Mouse (Mus musculus) neural tube, embryonic 10.5 days (tissue): ENCODE measurements around the gene Zfp365.
A peak's percentile ranks its signal among the peaks of the same experiment; 100 is the strongest.

Experiments used
- DNase-seq: peaks from one replicate; pipeline ENCODE4 v3.0.0-alpha.2; 2017; ENCODE audit warnings: low spot score; ENCODE audit errors: extremely low spot score

Gene Zfp365

DNA sequence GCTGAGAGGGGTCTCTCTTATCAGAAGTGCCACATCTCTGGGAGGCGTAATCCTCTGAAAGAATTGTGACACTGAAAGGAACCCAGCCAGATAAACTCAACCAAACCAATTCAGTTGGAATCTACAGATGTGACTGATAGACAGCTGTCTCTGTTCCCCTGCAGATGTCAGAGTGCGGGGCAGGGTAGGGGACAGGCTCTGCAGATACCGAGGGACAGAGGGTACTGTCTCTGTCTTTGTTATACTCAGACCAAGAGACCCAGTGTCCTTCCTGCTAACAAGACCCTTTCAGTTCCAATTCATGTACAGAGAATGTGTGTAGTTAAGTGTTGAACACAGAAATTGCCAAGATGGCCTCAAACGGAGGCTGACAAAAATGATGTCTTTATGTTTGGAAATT is 6.4 kb downstream of the Zfp365 start:
- no peak for DNase-seq

DNA sequence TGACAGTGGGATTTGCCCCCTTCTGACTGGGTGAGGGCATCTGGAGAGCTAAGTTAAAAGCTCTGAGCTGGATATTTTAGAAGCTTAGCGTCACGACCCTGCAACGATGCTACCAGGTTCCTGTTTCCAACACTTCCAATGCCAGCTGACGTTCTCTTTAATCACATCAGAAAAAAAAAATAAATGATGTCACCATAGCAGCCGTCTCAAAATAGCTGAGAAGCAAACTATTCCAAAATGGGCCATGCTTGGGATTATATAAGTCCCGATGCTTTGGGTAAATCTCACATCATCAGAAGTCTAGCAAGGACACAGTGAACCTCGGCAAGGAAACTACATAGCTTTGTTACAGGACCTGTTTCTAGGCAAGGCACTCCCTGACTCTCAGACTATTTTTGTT is 9.1 kb downstream of the Zfp365 start:
- no peak for DNase-seq

DNA sequence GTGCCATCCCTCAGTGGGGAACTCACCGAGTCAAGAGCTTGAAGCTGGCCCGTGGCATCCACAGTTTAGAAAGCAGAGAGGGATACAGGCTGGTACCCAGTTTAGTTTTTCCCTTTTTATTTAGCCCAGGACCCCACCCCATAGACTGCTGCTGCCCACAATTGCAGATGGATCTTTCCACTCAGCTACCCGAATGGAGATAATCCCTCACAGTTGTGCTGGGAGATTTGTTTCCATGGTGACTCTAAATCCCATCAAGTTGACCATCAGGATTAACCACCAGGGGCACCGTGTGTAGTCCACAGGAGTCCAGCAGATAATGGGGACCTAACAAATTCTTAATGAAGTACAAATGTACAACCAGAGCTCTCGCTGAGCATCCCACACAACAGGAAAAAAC is 11.3 kb downstream of the Zfp365 start:
- DNase-seq = no peak

DNA sequence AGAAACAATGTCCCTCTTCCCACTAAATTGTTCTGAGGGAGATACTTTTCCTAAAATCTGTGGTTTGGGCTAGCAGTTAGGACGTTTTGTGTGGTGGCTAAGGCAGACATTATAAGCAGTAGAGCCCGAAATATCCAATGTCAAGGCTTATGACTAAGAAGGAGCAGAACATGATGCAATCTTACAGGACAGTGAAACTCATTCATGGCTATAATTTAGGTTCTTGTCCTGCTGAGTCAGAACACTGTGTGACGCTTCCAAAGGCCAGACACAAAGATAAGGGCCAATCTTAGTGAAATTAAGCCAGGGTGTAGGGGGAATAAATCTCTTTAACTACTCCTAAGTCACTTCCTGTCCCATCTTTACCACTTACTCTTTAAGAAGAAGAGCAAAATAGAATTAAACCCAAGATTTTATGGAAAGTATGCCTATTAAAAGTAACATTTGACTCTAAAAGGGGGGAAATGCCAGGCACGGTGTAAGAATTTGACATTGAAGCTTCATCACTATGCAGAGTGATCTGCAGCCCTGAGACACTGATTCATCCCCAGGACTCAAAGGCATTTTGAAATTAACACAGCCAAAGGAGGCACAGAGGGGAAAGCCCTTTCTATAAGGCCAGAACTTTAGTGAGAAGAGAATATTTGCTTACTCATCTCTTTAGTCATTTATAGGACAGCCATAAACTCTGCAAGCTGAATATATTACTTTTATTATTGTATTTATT is 13.3 kb downstream of the Zfp365 start:
- DNase-seq = no peak

DNA sequence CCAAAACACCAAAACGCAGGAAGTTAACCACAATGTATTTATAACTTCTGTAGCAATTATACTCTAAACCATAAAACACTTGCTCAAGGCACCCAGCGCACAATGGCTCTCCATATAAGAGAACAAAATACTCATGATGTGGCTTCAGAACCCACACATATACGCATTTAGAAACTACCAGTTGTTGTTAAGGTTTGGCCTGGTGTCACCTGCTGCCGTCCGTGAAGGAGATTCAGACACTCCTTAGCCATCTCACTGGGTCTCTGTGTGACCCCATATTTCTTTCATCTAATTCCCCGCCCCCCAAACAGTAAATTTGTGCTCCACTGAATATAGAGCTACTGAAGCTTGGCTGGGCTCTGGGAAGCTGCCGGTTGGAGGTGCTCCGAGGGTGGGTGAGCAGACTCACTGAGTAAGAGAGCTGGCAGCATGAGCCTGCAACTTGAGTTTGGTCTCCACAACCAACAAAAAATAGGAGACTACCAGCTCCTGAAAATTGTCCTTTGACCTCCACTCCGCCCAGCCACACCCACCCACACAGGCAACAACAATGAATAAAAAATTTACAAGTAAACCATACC is 14.0 kb downstream of the Zfp365 start:
- no peak for DNase-seq

DNA sequence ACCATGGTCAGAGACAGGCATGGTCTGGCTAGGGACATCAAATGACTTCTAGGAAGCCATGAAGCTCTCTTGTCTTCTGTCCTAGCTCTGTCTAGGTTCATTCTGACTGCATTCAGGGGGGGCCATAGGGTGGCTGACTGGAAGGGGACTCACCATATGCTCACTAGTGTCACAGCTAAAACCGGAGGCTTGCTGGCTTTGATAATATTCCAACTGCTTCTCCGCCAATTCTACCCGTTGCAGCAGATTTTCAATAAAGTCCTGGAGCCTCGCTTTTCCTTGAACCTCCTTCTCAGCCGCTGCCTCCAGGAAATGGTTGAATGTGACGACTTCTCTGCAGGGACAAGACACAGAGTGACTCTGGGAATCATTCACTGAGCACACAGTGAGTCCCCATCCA is 15.2 kb downstream of the Zfp365 start:
- no peak for DNase-seq

DNA sequence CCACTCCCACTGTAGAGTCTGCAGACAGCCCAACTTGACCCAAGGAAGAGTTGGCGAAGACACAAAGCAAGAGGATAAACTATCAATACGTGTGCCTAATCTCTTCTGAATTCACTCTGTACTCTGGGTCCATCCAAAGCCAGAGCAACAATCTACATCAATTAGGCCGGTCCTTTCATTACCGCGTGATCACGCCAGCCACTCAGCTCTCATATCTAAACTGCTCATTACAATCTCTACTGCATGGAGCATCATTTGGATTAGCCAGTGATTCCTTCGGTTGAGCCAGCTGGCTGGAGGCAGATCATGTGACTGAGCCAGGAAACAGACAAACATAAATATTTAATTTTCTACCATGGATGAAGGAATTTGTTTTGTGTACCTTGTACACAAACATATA is 17.8 kb downstream of the Zfp365 start:
- DNase-seq = no peak

DNA sequence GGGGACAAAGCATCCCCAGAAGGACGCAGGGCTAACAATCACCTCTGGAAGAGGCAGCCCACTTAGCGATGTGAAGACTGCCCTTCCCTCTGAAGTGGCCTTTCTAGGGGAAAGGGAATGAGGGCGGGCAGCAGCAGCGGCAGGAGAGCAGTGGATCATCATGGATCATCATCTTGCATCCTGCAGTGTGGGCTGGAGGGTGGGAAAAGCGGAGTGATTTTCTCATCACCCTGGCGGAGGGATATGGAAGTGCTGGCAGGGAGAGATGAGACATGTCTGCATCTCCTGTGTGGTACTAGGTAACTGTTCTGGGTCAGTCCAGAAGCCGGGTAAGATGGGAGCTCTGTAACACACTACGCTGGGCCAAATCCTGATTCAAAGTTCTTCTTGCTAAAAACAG is 18.4 kb downstream of the Zfp365 start:
- no peak for DNase-seq

DNA sequence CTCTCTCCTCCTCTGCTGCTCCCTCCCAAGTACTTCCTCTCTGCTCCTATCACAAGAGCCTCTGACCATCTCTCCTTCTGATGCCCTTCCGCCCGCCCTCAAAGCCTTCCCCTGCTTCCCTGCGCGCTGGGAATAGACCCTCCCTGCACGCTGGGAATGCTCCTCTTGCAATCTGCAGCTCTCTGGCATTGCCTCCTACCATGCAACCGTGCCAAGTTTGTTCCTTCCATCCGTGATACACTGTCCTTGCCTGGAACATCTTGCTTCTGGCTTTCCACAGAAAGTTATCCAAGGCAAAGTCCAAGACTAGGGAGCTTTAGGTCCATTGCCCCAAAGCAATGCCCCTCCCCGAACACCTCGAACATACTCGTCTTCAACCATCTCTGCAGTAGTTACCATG is 19.2 kb downstream of the Zfp365 start:
- DNase-seq = no peak

DNA sequence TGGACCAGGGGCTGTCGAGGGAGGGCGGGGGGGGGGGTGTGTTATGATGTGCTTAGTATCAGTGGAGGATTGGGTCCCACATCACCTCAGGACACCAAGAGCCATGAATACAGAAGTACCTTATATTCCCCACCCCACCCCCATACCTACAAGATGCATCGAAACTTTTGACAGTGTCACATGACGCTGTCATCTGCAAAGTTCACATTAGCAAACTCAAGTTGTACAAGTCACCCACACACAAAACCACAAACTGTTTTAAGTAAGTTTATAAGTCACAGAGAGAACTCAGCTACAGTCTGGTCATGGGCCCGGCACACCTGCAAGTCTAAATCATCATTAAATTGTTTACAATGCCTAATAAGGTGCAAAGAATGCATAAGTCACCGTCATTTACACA is 21.3 kb downstream of the Zfp365 start:
- DNase-seq = no peak

DNA sequence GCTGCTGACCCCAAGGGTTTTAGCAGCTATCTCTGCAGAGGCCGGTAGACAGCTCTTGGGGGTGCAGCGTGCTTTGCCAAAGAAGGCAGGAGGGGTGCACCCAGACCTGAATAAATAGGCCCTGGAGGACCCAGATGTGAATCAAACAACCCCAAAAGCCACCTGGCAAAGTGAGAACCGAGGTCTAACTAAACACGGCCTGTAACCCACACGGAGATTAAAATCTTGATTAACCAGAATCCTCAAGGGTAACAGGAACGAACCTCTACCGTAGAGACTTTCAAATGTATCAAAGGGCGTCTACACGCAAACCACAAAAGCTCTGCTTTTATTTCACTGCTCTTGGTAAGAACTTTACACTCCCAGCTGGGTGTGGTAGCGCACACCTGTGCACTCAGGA is 24.5 kb downstream of the Zfp365 start:
- DNase-seq = no peak

DNA sequence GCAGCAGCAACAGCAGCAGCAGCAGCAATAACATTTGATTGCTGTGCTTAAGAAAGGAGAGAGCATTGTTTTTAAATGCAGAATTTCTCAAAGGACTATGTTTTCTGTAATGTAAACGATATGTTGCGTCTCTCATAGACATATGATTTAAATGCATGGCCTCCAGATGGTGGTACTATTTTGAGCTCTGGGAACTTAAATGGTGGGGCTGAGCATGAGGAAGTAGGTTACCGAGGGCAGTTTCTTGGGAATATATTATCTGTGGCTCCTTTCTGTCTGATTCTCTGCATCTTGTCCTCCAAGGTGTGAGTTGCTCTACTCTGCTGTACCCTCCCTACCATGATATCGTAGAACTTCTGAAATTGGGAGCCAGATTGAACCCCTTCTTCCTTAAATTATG is 31.8 kb downstream of the Zfp365 start:
- no peak for DNase-seq

DNA sequence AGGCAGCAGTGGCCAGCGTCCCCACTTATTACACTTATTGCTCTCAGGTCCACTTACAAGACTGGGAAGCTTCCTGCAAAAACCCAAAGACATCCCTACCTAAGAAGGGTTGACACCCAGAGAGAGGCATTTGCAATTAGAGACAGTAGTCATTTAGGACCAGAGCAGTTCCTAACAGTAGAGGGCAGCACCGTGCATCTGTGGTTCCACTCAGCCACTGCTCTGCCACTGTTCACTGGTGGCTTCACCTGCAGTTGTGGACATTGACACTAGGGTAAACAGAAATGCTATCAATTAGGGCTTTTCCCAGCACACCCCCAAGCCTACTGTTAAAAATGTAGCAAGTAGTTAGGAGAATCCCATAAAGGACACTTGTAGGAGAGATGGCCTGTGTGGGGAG is 40.7 kb downstream of the Zfp365 start:
- DNase-seq = peak; percentile 53

DNA sequence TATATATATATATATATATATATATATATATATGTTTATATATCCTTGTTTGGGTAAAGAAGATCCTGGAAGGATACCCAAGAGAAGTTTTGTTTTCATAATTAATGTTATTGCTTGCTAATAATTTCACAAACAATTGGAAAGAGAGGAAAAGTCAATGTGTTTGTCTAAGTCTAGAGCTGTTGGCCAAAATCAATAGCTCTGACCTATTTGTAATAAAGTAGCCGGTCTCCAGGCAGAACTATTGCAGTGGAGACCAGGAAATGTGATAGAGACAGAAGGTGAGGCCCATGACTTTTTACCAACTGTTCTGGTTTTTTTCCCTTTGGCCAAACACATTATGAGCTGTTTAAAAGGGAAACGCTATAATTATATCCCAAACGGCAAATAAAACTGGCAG is 44.2 kb downstream of the Zfp365 start:
- DNase-seq = no peak

DNA sequence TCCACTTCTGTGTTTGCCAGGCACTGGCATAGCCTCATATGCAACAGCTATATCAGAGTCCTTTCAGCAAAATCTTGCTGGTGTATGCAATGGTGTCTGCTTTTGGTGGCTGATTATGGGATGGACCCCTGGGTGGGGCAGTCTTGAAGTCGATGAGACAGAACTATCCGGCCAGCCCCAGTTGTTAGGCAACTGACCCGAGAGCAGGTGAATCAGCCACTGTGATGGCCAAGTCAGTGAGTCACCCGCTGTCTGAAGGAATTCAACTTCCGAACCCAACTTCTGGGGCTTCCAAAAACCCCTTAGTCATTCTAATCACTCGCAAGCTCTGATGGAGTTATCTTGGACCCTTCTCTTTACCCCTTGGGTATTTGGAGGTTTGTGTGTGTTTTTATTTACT is 46.6 kb downstream of the Zfp365 start:
- no peak for DNase-seq

DNA sequence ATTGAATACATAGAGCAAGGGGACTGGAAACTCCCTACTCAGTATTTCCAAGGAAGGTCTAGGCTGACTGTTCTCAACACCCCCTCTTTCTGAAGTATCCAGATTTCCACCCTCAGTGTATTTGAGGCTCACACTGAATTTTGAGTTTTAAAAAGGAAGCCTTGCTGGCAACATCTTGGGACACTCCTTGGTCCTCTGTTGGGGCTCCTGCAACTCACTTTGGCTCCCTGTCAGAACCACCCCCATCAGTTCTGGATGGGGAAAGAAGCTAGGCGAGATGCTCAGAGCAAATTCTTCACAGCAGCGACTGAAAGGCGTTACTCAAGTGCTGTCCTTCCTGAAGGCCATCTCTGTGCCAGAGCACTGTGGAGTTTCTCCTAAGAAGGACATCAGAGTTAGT is 47.4 kb downstream of the Zfp365 start:
- no peak for DNase-seq

DNA sequence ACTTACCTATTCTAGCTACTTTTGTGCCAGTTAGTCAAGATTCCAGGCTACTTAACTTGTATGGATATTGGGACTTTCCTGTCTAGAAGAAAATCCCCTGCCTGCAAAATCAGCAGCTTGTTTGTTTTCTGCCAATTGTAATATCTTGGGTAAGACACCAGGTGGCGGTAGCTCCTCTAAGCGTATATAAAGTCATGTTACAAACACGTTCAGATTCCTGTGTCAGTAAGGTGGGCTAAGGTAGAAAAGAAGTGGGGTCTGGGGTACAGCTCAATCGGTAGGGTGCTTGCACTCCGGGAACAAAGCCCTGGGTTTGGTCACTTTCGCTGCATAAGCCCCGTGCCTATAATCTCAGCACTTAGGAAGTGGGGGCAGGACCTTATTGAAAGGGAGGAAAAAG is 50.1 kb downstream of the Zfp365 start:
- peak; percentile 40 for DNase-seq

DNA sequence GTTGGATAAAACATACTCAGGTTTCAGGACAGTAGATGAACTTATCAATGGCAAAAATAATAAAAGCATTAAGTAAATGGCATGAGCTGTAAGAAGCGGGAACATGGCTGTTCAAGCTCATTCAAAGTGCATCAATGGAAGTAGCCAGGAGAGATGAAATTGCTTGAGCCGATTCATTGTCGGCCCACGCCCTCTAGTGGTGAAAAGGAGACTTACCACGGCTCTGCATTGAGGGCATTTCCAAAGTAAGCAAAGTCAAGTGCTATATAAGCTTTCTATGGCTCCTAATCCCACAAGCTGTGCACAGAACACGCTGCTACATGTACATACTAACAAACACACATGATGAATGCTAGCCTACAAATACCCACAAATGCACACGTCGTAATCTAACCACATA is 53.6 kb downstream of the Zfp365 start:
- peak; percentile 78 for DNase-seq

DNA sequence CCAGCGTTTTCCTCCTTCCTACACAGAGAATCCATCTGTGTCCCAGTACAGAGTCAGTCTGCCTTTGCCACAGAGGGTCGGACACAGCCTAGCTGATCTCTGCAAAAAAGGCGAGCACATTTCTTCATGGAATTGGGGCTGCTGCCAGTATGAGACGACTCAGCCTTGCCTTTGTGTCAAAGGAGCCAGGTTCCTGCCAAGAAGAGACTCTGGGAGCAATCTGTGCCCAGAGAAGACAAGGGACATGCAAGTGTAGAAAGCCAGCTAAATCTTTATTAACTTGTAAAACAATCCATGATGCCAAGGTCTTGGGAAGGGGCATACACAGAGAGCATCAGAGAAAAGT is 54.9 kb downstream of the Zfp365 start:
- no peak for DNase-seq

DNA sequence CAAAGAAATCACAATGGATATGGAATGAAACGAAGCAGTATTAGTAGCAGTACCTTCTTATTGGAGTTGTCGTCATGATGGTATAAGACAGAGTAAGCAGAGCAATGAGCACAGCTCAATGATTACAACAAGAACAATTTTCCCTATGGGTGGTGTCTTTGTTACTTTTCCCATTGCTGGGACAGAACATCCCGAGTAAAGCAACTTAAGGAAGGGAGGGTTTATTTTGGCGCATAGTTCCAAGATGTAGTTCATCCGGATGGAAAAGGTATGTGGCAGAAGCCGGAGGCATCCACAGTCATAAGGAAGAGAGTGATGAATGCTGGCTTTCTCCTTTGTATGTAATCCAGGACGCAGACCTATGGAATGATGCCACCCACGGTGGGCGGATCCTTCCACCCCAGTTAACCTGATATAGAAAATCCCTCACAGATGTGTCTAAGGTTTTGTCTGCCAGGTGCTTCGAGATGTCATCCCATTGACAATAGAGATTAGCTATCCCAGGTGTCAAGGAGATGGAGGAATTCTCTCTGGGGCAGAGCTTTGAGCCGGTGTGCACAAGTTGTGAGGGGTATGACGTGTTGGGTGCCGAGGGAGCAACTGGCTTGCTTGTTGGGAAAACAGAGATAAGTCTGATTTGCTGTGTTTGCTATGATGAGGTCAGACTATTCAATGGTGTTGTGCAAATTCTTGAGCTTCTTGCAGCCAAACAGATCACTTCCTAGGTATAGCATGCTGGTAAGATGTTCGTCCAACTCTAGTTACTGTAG is 55.5 kb downstream of the Zfp365 start:
- no peak for DNase-seq

DNA sequence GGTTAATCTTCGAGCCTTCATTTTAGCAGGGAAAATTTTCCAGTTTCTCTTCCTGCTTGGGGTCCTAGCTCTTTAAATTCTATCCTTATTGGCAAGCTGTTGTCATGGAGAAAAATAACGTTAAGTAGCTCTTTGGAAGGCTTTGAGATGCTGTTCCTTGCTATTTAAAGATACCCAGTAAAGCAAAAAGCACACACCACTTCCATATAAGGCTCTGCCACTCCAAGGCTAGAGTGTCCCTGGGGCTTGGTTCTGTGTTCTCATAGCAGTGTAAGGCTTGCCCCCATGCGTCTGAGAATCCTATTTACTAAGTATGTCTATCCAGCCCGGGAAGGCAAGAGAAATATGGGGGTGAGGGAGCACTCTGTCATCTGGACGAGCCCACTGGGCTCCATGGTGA is 56.7 kb downstream of the Zfp365 start:
- DNase-seq = no peak

DNA sequence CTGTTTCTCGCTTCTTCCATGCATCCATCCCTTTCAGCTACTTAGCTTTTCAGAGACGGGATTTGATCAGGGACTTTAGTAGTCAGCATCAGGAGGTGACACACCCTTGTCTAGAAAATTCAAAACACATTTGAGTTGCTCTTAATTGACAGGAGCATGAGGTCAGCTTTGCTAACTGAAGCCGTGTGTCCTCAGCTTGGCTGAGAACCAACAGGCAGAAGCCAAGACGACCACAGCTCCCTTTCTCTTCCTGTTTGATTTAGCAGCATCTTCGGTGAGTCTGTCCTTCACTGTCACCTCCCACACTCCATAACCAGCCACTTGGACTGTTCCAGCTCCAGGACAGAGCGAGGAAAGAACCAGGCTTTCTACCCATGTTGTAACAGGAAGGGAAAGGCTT is 60.1 kb downstream of the Zfp365 start:
- no peak for DNase-seq

DNA sequence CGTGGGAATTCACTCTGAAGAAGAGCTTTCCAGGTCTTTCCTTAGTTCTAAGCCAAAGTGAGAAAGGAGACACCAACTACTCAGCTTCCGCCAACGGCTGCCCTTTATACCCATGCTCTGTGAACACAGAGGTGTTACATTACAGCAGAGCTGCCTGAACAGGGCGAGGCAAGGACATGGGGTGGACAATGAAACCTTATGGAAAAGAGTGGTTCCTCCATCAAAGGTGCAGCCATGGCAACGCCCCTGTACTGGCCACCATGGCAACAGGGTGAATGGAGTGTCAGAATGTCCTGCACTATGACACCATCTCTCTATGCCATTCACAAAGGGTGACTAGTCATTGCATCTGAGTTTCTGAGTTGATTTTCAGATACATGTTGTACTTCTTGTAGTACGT is 61.4 kb downstream of the Zfp365 start:
- no peak for DNase-seq
